Mouse (Mus musculus) heart, embryonic 15.5 days (tissue): ENCODE measurements around the gene Rdh16. TPM values are rescaled to one million over a fixed set of nuclear protein-coding genes. Genes with fewer than 3 reads are reported as not detected.
"Not testable (repeated sequence)": the region's sequence is repeated elsewhere in the genome, so short reads cannot be mapped to it uniquely, and the experiment has no call there.

Experiments used
- ATAC-seq: fragments of 200-750 bp; cut with Nextera tagmentation; replicated peaks from 2 replicates; pipeline ENCODE4 v1.8.0; 2017; ENCODE audit warnings: low read depth, moderate TSS enrichment; ENCODE audit not compliant: insufficient number of reproducible peaks, insufficient read depth, low FRiP score
- H3K27ac ChIP-seq: fragments of 300-500 bp; sonication (generic); 2 replicates; pipeline ENCODE4 v1.5.1; 2015; ENCODE audit warnings: mild to moderate bottlenecking, inconsistent platforms
- H3K27me3 ChIP-seq: fragments of 300-500 bp; sonication (generic); 2 replicates; pipeline ENCODE4 v1.6.1; 2015; ENCODE audit warnings: inconsistent platforms
- H3K36me3 ChIP-seq: fragments of 300-500 bp; sonication (generic); 2 replicates; pipeline ENCODE4 v1.6.1; 2015; ENCODE audit warnings: mild to moderate bottlenecking, inconsistent platforms
- H3K4me1 ChIP-seq: fragments of 300-500 bp; sonication (generic); replicated peaks from 2 replicates; pipeline ENCODE4 v1.6.1; 2015; ENCODE audit warnings: inconsistent platforms
- H3K4me2 ChIP-seq: fragments of 300-500 bp; sonication (generic); 2 replicates; pipeline ENCODE4 v1.6.1; 2015; ENCODE audit warnings: inconsistent platforms, mild to moderate bottlenecking, moderate library complexity
- H3K4me3 ChIP-seq: fragments of 300-500 bp; sonication (generic); 2 replicates; pipeline ENCODE4 v1.5.1; 2015; ENCODE audit warnings: mild to moderate bottlenecking, inconsistent platforms
- H3K9ac ChIP-seq: fragments of 300-500 bp; sonication (generic); 2 replicates; pipeline ENCODE4 v1.6.1; 2015; ENCODE audit warnings: mild to moderate bottlenecking, inconsistent platforms
- H3K9me3 ChIP-seq: fragments of 300-500 bp; sonication (generic); replicated peaks from 2 replicates; pipeline ENCODE4 v1.6.1; 2016; ENCODE audit warnings: inconsistent platforms
- WGBS: fragments of 180-500 bp; shearing (Covaris S2); methylation state at CpG from one replicate; pipeline ENCODE4 v1.1.7; 2015; ENCODE audit warnings: mixed read lengths; 5-methylcytosine and 5-hydroxymethylcytosine counted together
- polyA plus RNA-seq: library from polyadenylated mRNA; unstranded; fragments of >200 nt; fragmentation: Nextera tagmentation; extraction: Ambion mirVana; gene quantifications from 2 replicates; pipeline ENCODE4 v1.2.1, GENCODE M21; 2015

Gene Rdh16
- polyA plus RNA-seq = not detected in 2 replicates

DNA sequence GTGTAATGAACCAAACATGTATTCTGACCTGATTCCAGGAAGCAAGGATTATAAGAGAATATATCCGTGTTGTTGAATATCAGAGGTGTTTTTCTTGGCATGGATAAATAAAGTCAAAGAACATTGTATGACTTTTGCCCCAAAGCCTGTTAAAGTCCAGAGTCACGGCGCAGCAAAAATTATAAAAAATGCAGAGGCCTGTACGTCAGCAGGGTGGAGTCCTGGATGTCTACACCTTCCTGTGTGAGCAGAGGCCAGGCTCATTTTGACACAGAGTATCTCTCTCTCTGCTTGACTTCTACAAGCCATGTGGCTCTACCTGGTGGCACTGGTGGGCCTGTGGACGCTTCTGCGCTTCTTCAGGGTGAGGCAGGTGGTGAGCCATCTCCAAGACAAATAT lies at the start of gene Rdh16:
Rdh16 (plus strand) TSS at position 262 of the 400 bp plus-strand sequence.
- no peak within 1 kb of the TSS for H3K4me3 ChIP-seq
- 75% methylated on average over 6 of the region's 6 CpGs for WGBS
- H3K4me2 ChIP-seq = no peak within 1 kb of the TSS
- ATAC-seq = no peak
- H3K27me3 ChIP-seq = no peaks in the 10 kb centered on the region
- no peaks in the 10 kb centered on the region for H3K4me1 ChIP-seq
- H3K9ac ChIP-seq = no peak within 1 kb of the TSS
- no peaks in the 10 kb centered on the region for H3K36me3 ChIP-seq
- no peak within 1 kb of the TSS for H3K27ac ChIP-seq
- H3K9me3 ChIP-seq = no peaks in the 10 kb centered on the region

DNA sequence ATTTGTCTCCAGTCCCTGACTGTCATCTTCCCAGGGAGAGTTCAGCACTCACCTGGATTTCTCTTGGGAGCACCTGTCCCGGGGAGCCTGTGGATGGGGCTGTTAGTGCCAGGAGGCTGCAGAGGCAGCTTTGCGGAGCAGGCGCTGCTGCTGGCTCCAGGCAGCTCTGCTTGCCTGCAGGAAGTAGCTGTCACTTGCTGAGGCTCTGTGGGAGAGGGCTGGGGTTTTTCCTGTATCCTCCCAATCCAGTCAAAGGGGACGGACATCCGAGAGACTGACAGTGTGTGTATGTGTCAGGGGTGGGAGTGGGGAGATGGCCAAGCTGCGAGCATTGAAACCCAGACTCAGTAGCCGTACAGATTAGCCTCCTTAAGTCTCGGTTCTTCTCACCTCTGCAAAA lies 49.4 kb upstream of the Rdh16 start, which contains the start of gene Gpr182:
Gpr182 (minus strand) TSS at position 185 of the 400 bp plus-strand sequence.
- no peaks in the 10 kb centered on the region for H3K9me3 ChIP-seq
- H3K4me3 ChIP-seq = peak within 1 kb of the TSS; percentile 50
- no peaks in the 10 kb centered on the region; the same call in 1 of the 2 replicates for H3K36me3 ChIP-seq
- 0 out of 2 replicates have a peak, but pooled peaks have one; percentile 47 for ATAC-seq
- 39% methylated on average over 8 of the region's 8 CpGs for WGBS
- H3K9ac ChIP-seq = peak within 1 kb of the TSS; percentile 40; the same call in 1 of the 2 replicates
- H3K27me3 ChIP-seq = no peaks in the 10 kb centered on the region
- peak within 1 kb of the TSS; percentile 63 for H3K27ac ChIP-seq
- H3K4me2 ChIP-seq = peak within 1 kb of the TSS; percentile 66
- H3K4me1 ChIP-seq = peaks cover 30% of the 10 kb centered on the region

DNA sequence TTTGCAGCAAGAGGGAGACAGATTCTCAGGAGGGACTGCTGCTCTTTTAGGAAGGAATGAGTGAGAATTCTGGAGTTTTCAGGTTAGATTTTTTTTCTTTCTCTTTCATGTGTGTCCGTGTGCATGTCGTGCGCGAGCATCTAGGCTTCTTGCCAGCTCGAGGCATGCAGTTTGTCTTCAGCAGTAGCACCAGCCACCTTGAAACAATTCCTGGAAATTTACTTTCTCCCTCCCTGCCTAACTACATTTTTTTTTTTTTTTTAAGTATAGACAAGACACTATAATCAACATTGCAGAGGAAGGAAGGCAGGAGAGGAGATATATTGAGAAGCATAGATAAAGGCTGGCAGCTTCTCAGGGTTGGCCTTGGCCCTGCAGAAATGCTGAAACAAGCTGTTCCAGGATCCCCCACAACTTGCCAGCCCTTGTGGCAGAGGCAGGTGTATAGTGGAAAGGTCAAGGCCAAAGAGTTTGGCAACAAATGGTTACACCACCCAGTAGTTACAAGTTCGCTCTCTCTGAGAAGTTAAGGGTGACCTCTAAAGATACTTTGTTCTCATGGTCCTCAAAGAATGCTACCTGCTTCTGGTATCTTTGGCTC lies 46.3 kb upstream of the Rdh16 start:
- 64% methylated on average over 6 of the region's 6 CpGs for WGBS

DNA sequence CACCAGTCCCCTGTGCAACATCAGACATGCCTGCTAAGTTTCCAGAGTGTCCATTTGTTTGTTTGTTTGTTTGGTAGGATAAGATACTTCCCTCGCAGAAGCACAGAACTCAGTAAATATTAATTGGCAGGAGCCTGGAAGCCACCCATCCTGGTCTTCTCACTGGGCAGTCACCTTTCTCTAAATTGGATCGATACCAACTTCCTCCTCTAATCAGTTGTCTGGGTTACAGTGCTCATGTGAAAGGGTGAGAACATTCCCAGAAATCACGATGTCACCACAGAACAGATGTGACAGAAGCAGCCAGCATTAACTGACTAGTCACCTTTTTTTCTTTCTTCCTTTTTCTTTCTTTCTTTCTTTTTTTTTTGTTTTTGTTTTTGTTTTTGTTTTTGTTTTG lies 45.7 kb upstream of the Rdh16 start:
- Histone ChIP-seq H3K9me3 (no peaks in the 10 kb centered on the region), H3K4me1 (peaks cover 15% of the 10 kb centered on the region), H3K9ac (no peak overlapping the region), H3K27ac (peak overlapping the region; percentile 64), H3K4me3 (no peak overlapping the region), H3K4me2 (no peak overlapping the region), H3K36me3 (no peaks in the 10 kb centered on the region), H3K27me3 (no peaks in the 10 kb centered on the region)
- ATAC-seq = no peak
- WGBS = 41% methylated on average over 3 of the region's 3 CpGs

More for the DNA sequence above, 46.3 kb upstream of the Rdh16 start:
- H3K4me3 ChIP-seq = no peak overlapping the region
- no peak overlapping the region for H3K9ac ChIP-seq
- no peak overlapping the region for H3K4me2 ChIP-seq
- no peak; the same call in 1 of the 2 replicates for ATAC-seq
- H3K4me1 ChIP-seq = peaks cover 18% of the 10 kb centered on the region
- no peaks in the 10 kb centered on the region for H3K27me3 ChIP-seq
- peak overlapping the region; percentile 65 for H3K27ac ChIP-seq
- H3K9me3 ChIP-seq = no peaks in the 10 kb centered on the region
- no peaks in the 10 kb centered on the region for H3K36me3 ChIP-seq

DNA sequence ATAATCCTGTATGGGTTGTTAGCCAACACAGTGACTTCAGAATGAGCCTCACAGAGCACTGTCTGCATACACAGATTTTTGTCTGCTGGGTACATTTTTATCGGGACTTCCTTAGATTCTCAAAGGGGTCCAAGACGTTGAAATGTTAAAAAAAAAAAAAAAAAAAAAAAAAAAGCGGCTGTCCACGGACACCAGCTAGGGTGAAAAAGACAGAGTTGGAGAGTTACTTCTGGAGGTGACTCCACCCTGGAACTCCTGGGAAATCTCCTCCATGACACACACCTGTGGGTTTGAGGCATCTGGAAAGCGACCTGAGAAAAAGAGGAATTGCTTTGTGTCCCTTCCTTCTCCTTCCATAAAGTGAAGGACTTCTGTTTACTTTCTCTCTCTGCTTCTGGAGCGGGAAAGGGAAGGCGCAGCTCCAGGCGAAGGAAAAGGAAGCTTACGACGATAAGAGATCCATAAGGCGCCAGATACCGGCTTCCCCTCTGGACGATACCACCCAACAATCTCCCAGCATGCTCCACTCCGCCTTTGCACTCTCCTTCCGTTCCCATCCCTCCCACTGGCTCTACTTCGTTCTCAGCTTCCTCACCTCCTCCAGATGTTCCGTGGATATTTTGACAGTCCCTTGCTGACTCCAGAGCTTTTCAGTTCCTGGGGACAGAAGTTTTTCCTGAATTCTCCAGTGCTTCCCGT lies 45.0 kb upstream of the Rdh16 start:
- ATAC-seq = peak; percentile 61
- H3K4me1 ChIP-seq = peaks cover 13% of the 10 kb centered on the region
- 23% methylated on average over 18 of the region's 18 CpGs for WGBS
- H3K27me3 ChIP-seq = no peaks in the 10 kb centered on the region
- H3K9me3 ChIP-seq = no peaks in the 10 kb centered on the region
- no peaks in the 10 kb centered on the region for H3K36me3 ChIP-seq
- peak overlapping the region; percentile 64 for H3K27ac ChIP-seq
- H3K4me3 ChIP-seq = peak overlapping the region; percentile 24
- H3K9ac ChIP-seq = no peak overlapping the region
- H3K4me2 ChIP-seq = peak overlapping the region; percentile 52

DNA sequence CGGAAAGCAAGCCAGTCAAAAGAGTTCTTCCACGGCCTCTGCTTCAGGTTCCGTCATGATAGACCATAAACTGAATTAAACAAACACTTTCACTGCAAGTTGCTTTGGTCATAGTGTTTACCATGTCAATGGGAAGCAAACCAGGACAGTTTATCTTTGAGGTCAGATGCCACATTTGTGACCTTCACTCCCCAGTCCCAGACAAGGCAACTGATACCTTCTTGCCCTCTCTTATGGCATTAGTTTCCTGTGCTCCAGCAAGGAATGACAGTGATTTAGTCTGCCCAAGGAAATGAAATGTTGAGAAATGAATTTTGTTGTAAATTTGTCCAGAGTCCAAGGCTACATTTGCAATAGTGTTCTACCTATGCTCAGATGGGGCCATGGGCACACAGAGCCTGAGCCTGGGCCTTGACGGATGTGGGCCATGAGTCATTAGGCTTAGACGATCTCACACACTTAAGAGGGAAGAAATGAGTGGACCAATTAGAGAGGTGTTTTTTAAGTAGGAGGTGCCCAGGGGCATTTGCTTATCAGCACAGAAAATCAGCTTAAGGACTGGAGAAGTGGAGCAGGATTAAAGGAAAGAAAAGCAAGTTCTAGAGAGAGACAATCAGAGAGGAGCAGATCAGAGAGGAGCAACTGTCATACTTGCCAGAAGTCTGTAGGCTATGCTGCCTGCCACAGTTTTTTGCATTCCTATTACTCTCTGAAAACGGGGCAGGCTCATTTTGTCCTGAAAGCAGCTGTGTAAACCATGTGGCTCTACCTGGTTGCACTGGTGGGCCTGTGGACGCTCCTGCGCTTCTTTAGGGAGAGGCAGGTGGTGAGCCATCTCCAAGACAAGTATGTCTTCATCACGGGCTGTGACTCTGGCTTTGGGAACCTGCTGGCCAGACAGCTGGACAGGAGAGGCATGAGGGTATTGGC lies 41.5 kb upstream of the Rdh16 start, which contains the start of the genes Rdh1 and Rdh16f1:
Rdh1 (plus strand) TSS at position 541 of the 930 bp plus-strand sequence.
Rdh16f1 (plus strand) TSS at position 607 of the 930 bp plus-strand sequence.
- no peak within 1 kb of the TSS for H3K9ac ChIP-seq
- H3K4me3 ChIP-seq = no peak within 1 kb of the TSS
- no peaks in the 10 kb centered on the region for H3K9me3 ChIP-seq
- no peak for ATAC-seq
- no peak within 1 kb of the TSS for H3K27ac ChIP-seq
- H3K36me3 ChIP-seq = no peaks in the 10 kb centered on the region
- WGBS = 61% methylated on average over 9 of the region's 9 CpGs
- H3K4me2 ChIP-seq = no peak within 1 kb of the TSS
- H3K27me3 ChIP-seq = no peaks in the 10 kb centered on the region
- H3K4me1 ChIP-seq = peaks cover 9% of the 10 kb centered on the region

DNA sequence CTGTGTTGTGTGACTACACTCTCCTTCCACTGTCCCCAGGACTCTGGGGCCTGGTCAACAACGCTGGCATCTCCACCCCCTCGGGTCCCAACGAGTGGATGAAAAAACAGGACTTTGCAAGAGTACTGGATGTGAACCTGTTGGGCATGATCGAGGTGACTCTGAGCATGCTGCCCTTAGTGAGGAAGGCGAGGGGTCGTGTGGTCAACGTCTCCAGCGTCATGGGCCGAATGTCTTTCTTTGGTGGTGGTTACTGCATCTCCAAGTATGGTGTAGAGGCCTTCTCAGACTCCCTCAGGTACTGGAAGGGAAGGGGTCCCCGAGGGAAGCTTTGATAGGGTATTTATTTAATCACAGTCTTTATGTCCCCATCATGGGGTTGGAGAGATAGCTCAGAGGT lies 38.0 kb upstream of the Rdh16 start:
- not testable (repeated sequence) for H3K9ac ChIP-seq

DNA sequence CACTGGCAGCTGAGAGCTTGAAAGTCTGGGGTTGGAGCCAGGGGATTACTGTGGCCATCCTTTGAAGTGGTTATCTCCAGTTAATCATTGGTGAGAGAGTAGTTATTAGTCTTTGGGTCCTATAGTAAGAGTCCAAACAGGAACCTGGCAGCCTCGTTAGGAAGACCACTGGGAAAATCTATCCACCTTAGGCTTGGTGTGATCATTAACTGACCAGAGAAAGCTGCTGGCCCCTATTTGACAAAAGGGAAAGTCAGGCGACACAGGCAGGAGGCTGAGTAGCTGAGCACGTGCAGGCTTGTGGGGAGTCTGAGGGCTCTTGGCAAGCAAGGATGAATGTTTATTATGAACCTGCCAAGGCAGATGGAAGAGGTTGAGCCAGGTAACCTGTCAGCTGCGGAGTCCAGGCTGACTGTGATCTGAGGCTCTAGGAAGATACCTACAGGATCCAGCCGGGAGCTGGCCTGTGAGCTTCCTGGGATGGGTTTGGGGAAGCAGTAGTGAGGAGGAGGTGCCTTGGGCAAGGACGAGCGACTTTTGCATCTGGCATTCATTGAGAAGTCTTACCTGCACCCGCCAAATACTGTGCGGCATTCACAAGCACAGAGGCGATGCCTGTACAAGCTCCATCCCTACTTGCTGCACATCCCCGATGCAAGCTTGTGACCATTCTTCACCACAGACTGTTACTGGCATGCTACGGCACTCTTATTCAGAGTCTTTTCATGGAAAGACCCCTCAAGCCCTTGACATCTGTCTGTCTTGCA lies 36.9 kb upstream of the Rdh16 start:
- Histone ChIP-seq H3K4me3 (no peak overlapping the region), H3K36me3 (no peaks in the 10 kb centered on the region), H3K9me3 (no peaks in the 10 kb centered on the region), H3K27me3 (no peaks in the 10 kb centered on the region), H3K27ac (no peak overlapping the region), H3K4me2 (no peak overlapping the region), H3K4me1 (no peaks in the 10 kb centered on the region), H3K9ac (no peak overlapping the region)
- no peak for ATAC-seq
- 62% methylated on average over 12 of the region's 12 CpGs for WGBS

More for the DNA sequence above, 38.0 kb upstream of the Rdh16 start:
- H3K4me1 ChIP-seq, H3K4me3 ChIP-seq, H3K27me3 ChIP-seq, ATAC-seq, H3K4me2 ChIP-seq, H3K36me3 ChIP-seq, H3K27ac ChIP-seq, H3K9me3 ChIP-seq: not testable (repeated sequence)
- WGBS = 76% methylated on average over 10 of the region's 10 CpGs

DNA sequence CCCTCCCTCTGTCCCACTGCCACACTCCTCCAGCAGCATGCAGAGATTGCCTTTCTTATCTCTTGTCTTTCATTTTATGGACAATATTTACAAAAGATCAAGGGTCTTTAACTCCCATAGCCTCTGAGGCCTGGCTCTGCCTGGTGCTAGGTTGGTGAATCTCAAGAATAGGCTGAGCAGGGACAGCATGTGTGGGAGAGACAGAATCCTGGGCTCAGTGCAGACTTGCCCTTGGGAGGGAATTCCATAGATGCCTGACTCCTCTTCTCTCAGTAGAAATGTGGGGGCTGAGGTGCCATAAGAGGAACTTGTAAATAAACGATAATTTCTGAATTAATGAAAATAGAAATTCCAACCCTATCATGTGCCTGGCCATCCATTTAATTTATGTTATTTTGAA lies 34.4 kb upstream of the Rdh16 start:
- no peak for ATAC-seq
- Histone ChIP-seq H3K9me3 (no peaks in the 10 kb centered on the region), H3K4me1 (no peaks in the 10 kb centered on the region), H3K36me3 (no peaks in the 10 kb centered on the region), H3K4me2 (no peak overlapping the region), H3K9ac (no peak overlapping the region), H3K27me3 (no peaks in the 10 kb centered on the region), H3K27ac (no peak overlapping the region), H3K4me3 (no peak overlapping the region)
- WGBS = 63% methylated on average over 1 of the region's 1 CpGs

DNA sequence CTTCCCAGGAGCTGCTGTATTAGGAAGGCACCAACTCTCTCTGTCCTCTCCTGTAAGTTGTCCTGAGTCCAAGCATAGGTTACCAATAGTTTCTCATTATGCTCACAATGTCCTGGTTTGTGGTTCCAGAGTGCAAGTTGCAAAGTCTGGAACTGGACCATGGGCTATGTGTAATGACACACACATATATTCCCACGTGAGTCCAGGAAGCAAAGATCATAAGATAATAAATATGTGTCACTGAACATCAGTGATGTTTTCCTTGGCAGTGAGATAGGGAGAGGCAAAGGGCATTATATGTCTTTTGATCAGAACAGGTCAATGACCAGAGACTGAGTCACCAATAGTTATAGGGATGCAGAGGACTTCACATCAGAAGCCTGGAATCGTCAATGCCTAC lies 24.9 kb upstream of the Rdh16 start, which contains the start of gene Rdh9:
Rdh9 (plus strand) TSS at position 376 of the 400 bp plus-strand sequence.
- no peaks in the 10 kb centered on the region for H3K9me3 ChIP-seq
- no peaks in the 10 kb centered on the region for H3K4me1 ChIP-seq
- H3K4me2 ChIP-seq = no peak within 1 kb of the TSS
- no peak within 1 kb of the TSS for H3K9ac ChIP-seq
- H3K36me3 ChIP-seq = no peaks in the 10 kb centered on the region
- H3K27ac ChIP-seq = no peak within 1 kb of the TSS
- H3K27me3 ChIP-seq = no peaks in the 10 kb centered on the region
- WGBS = 64% methylated on average over 2 of the region's 2 CpGs
- no peak within 1 kb of the TSS for H3K4me3 ChIP-seq
- no peak for ATAC-seq
